18 mouse cellular contexts compared by ENCODE assay signal in genomic region chr5:128570848-128571247, GRCm38 (mm10). TPM values are rescaled to one million over a fixed set of nuclear protein-coding genes. Genes with fewer than 3 reads are reported as not detected.
"Had no signal": no experiment of that assay in that cellular context is flagged by ENCODE, and none has a peak within 500 bp of the region (broad histone marks: within the 10 kb centered on the region; RNA-seq: fewer than 3 reads in every experiment).

No protein-coding gene starts in this region.

- H3K27ac ChIP-seq: kidney, postnatal 0 days; layer of hippocampus, adult 2 months; limb, embryonic 13.5 days; liver, embryonic 14.5 days; neural tube, embryonic 12.5 days had no signal

- H3K36me3 ChIP-seq: limb, embryonic 13.5 days; neural tube, embryonic 12.5 days had no signal

- H3K9me3 ChIP-seq: limb, embryonic 13.5 days; neural tube, embryonic 12.5 days had no signal

- H3K9ac ChIP-seq: limb, embryonic 13.5 days; liver, embryonic 14.5 days; neural tube, embryonic 12.5 days had no signal

- H3K4me3 ChIP-seq: layer of hippocampus, adult 2 months; limb, embryonic 13.5 days; neural tube, embryonic 12.5 days had no signal

- H3K4me2 ChIP-seq: limb, embryonic 13.5 days; neural tube, embryonic 12.5 days had no signal

- ATAC-seq: intestine, embryonic 16.5 days had no signal

- DNase-seq: kidney, adult 2 months; kidney, postnatal 4 days; lung, adult 2 months; lung, postnatal 10 days; midbrain, embryonic 14.5 days; retina, postnatal 1 day; right cerebral cortex, postnatal 4 days; spleen, adult 18-20 months; thymus, postnatal 36 days had no signal

- H3K27me3 ChIP-seq: limb, embryonic 13.5 days; neural tube, embryonic 12.5 days had no signal

RNA-seq across cellular contexts. Expression of gene Fzd10, which starts 29.8 kb away (rescaled TPM):
- total RNA-seq: liver, adult 2 months; monocyte, adult 5-6 weeks; neutrophil, adult 5-6 weeks had no signal
- polyA plus RNA-seq: liver, adult 2 months had no signal
